Mouse (Mus musculus) A20 (cell line): ENCODE measurements around the gene C1qtnf5.
A peak's percentile ranks its signal among the peaks of the same experiment; 100 is the strongest.

ENCODE experiments used
- DNase-seq: peaks from one replicate; pipeline ENCODE4 v3.0.0-alpha.2; 2011; ENCODE audit warnings: low read depth, low spot score

The C1qtnf5 gene

GRCm38 (mm10) chr9:44107110-44107509 lies at the start of gene C1qtnf5:
TSS of gene C1qtnf5 (plus strand) at chr9:44107245.
- no peak for DNase-seq

DNA sequence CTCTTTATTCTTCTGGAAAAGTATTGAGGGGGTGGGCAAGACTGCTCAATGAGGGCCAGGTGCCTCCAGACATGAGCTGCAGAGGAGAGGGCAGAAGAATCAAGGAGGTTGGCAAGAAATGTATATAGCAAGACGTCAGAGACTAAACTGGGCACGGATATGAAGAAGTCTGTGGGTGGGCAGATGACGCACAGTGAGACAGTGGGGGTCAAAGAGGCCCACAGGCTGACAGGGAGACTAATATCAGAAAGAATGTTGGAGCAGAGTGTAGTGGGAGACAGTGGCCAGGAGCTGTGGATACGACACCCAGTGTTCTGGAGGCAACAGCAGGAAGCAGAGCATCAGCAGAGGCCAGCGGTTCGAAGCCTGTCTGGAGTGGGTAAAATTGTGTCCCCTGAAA lies 48.4 kb upstream of the C1qtnf5 start:
- DNase-seq: no peak

DNA sequence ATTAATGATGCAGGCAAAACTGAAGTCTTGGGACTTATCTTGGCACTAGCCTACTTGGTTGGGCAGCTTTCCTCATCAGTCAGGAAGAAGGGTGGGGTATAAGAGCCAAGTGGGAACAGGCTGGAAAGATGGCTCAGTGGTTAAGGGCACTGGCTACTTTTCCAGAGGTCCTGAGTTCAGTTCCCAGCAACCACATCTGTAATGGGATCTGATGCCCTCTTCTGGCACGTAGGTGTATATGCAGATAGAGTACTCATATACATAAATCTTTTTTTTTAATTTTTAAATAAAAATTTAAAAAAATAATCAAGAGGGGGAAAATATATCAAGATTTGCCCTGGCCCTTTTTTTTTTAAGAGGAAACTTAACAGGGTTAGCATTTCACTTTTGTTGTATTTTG lies 41.9 kb upstream of the C1qtnf5 start:
- no peak for DNase-seq

GRCm38 (mm10) chr9:44066785-44067225 lies 40.2 kb upstream of the C1qtnf5 start, which contains the start of gene Usp2:
TSS of gene Usp2 (plus strand) at chr9:44067021.
- DNase-seq: peak; percentile 98

DNA sequence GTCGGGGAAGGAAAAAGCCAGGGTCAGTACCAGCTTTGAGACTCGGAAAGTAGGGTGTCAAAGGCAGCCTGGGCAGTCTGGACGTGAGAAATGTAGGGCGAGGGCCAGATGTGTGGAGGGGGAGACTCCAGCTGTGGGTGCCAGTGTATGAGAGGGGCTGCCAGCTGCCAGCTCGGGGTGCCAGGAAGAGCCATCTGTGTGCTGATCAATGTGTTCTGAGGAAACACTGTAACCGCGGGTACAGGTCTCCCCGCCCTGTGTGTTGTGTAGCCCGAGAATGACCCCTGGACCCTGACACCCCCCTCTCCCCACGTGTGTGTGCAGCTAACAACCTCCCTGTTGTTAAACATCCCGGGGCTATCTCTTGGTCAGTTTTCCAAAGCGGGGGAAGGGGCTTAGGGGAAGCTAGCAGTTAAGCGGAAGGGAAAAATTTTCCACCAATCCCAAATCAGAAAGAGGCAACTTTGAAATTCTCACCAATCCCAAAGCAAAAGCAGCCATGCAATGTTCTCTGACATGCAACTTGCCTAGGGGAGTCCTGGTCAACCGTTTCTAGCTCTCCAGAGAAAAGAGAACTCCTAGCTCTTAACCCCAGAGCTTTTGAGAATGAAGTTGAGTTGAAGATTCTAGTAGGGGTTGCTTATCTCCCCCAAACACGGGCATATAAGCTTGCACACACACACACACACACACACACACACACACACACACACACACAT lies 39.6 kb upstream of the C1qtnf5 start:
- no peak for DNase-seq

GRCm38 (mm10) chr9:44067960-44068330 lies 39.1 kb upstream of the C1qtnf5 start:
- no peak for DNase-seq

DNA sequence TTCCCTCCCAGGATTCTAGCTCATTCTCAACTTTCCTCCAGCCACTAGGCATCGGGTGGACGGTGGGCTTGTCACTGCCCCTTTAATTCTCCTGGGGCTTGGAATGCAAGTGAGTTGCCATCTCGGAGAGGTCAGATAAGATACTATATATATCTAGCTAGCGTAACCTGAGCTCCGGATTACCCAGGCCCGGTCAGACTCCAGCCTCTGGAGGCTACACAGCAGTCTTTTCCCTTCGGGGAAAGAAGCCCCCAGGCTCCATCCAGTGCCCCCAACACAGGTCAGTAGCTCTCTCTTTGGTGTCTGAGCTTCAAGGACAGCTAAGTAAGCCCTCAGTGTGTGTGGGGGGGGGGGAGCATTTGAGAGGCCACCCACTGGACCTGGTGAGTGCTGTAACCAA lies 37.8 kb upstream of the C1qtnf5 start:
- no peak for DNase-seq

GRCm38 (mm10) chr9:44070113-44070843 lies 36.8 kb upstream of the C1qtnf5 start:
- no peak for DNase-seq

GRCm38 (mm10) chr9:44070844-44071231 lies 36.2 kb upstream of the C1qtnf5 start:
- no peak for DNase-seq

- DNase-seq: no peak
Observed at GRCm38 (mm10) chr9:44071914-44072598, 35.0 kb upstream of the C1qtnf5 start.

GRCm38 (mm10) chr9:44072599-44072915 lies 34.5 kb upstream of the C1qtnf5 start:
- DNase-seq: no peak

DNA sequence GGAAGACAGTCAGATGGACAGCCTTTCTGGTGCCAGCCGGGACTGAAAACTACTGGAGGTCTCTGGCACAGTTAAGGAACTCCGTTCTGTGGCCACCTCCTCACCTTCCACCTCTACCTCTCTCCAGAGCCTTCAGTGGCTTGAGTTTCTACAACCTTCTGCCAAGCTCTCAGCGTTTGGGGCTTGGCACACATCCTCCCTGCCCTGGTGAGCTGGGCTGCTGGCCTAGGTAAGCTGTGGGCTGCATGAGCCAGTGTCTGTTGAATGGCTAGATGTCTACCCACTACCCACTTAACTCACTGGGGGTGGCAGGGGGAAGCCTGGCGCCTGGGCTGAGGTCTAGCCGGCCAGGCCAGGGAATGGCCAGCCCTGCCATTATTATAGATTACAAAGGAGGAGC lies 33.9 kb upstream of the C1qtnf5 start:
- no peak for DNase-seq

GRCm38 (mm10) chr9:44074395-44075275 lies 32.4 kb upstream of the C1qtnf5 start:
- DNase-seq: peak; percentile 75

DNA sequence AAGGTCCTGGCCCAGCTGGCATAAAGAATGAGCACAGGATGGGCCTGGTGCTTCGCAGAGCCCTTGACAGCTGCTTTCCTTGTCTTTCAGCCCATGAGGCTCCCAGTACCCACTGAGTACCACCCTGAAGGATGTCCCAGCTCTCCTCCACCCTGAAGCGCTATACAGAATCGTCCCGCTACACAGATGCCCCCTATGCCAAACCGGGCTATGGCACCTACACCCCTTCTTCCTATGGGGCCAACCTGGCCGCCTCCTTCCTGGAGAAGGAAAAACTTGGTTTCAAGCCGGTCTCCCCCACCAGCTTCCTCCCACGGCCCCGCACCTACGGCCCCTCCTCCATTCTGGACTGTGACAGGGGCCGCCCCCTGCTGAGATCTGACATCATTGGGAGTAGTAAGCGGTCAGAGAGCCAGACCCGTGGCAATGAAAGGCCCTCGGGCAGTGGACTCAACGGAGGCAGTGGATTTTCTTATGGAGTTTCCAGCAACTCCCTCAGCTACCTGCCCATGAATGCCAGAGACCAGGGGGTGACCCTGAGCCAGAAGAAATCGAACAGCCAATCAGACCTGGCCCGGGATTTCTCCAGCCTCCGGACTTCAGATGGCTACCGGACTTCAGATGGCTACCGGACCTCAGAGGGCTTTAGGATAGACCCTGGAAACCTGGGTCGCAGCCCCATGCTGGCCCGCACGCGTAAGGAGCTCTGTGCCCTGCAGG lies 31.6 kb upstream of the C1qtnf5 start:
- DNase-seq: no peak

DNA sequence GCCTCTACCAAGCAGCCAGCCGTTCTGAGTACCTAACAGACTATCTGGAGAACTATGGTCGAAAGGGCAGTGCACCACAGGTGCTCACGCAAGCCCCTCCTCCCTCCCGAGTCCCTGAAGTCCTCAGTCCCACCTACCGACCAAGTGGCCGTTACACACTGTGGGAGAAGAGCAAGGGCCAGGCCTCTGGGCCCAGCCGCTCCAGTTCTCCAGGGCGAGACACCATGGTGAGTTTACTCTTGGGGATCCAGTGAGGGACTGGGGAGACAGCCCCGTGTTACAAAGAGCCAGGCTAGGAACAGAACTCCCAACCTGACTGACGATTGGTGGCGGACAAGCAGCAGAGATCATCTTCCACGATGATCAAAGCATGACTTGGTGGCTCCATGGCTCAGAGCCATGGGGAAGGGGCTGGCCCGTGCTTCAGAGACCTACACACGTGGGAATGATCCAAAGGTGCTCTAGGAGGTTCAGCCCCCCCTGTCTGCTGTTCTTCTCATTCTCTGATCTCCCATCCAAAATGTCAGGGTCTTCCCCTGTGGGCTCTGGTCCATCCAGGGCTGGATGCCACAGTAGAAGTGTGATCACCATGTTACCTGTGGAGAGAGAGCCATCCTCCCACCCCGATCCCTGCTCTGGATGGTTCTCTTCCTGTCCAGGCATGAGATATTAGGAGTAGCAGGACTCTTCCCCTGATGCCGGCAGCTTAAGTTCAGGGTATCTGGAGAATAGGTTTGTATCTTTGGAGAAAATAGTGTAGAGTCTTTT lies 30.9 kb upstream of the C1qtnf5 start:
- DNase-seq: no peak

DNA sequence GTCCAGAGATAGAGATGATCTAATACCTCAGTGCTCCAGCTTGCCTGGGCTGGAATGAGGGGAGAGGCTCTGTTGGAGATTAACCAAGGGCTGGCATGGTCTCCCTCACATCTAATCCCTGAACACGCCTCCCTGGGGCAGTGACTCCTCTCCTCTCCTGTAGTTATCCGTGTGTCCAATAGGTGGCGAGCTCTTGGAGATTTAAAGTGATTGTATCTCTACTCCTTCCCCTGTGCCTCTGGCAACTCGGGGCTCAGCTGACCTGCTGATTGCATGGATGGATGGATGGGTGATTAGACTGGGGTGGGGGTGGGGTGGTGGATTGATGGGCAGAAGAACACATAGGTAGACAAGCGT lies 30.3 kb upstream of the C1qtnf5 start:
- peak; percentile 79 for DNase-seq

DNA sequence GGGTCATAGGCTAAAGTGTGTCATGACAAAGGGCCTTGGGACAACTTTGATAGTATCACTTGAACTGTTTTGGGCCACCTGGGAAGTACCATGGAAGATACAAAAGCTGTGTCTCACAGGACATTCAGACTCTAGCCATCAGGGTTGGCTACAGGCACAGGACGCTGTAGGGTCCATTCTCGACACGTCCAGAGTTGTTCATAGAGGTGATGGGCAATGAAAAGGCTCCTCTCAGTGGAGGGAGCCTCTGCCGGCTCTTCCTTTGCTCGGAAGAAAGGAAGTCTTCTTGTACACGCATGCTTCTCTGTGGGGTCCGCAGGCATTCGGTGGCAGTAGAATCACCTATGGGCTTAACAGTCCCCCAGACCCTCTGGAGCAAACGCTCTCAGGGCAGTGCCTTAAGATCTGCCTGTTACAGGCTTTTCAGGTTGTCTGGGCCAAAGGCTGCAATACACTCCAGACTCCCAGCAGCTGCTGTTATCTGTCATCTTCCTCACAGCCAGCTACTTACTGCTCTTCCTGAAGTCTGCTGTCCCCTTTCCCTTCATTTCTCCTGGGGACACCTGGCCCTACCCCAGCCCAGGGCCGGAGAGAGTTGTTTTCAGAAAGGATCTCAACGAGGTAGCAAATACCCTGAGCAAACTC lies 29.7 kb upstream of the C1qtnf5 start:
- no peak for DNase-seq

- DNase-seq: no peak
Observed at GRCm38 (mm10) chr9:44078136-44078797, 28.8 kb upstream of the C1qtnf5 start.
